Mouse (Mus musculus) liver, embryonic 15.5 days (tissue): ENCODE measurements around the gene Mark3. TPM values are rescaled to one million over a fixed set of nuclear protein-coding genes. Genes with fewer than 3 reads are reported as not detected.

Experiments used
- ATAC-seq: fragments of 200-750 bp; cut with Nextera tagmentation; 2 replicates; pipeline ENCODE4 v1.8.0; 2017; ENCODE audit warnings: moderate number of reproducible peaks, mild to moderate bottlenecking, moderate library complexity; ENCODE audit not compliant: insufficient read depth
- H3K27ac ChIP-seq: fragments of 300-500 bp; sonication (generic); replicated peaks from 2 replicates; pipeline ENCODE4 v1.5.1; 2015; ENCODE audit warnings: mild to moderate bottlenecking, inconsistent platforms
- H3K27me3 ChIP-seq: fragments of 300-500 bp; sonication (generic); 2 replicates; pipeline ENCODE4 v1.6.1; 2015; ENCODE audit warnings: mild to moderate bottlenecking, inconsistent platforms
- H3K36me3 ChIP-seq: fragments of 300-500 bp; sonication (generic); replicated peaks from 2 replicates; pipeline ENCODE4 v1.6.1; 2015; ENCODE audit warnings: moderate library complexity, mild to moderate bottlenecking, inconsistent platforms
- H3K4me1 ChIP-seq: fragments of 300-500 bp; sonication (generic); replicated peaks from 2 replicates; pipeline ENCODE4 v1.6.1; 2015; ENCODE audit warnings: inconsistent platforms
- H3K4me2 ChIP-seq: fragments of 300-500 bp; sonication (generic); 2 replicates; pipeline ENCODE4 v1.6.1; 2015; ENCODE audit warnings: moderate library complexity, mild to moderate bottlenecking, inconsistent platforms
- H3K4me3 ChIP-seq: fragments of 300-500 bp; sonication (generic); replicated peaks from 2 replicates; pipeline ENCODE4 v1.5.1; 2015; ENCODE audit warnings: mild to moderate bottlenecking, inconsistent platforms
- H3K9ac ChIP-seq: fragments of 300-500 bp; sonication (generic); 2 replicates; pipeline ENCODE4 v1.6.1; 2015; ENCODE audit warnings: moderate library complexity, mild to moderate bottlenecking, inconsistent platforms
- H3K9me3 ChIP-seq: fragments of 300-500 bp; sonication (generic); replicated peaks from 2 replicates; pipeline ENCODE4 v1.6.1; 2016; ENCODE audit warnings: inconsistent platforms
- WGBS: fragments of 180-500 bp; shearing (Covaris S2); methylation state at CpG from one replicate; pipeline ENCODE4 v1.1.7; 2015; ENCODE audit warnings: mixed read lengths; ENCODE audit not compliant: insufficient replicate concordance; 5-methylcytosine and 5-hydroxymethylcytosine counted together
- polyA plus RNA-seq: library from polyadenylated mRNA; unstranded; fragments of >200 nt; fragmentation: Nextera tagmentation; extraction: Ambion mirVana; gene quantifications from 2 replicates; pipeline ENCODE4 v1.2.1, GENCODE M21; 2015

Gene Mark3
- polyA plus RNA-seq: 13.3 and 17.4 TPM in 2 replicates

- Histone ChIP-seq H3K4me1 (peaks cover 30% of the 10 kb centered on the region), H3K9ac (peak within 1 kb of the TSS; percentile 100), H3K27me3 (peaks cover 32% of the 10 kb centered on the region), H3K4me2 (peak within 1 kb of the TSS; percentile 90), H3K9me3 (no peaks in the 10 kb centered on the region), H3K27ac (peak within 1 kb of the TSS; percentile 96), H3K4me3 (peak within 1 kb of the TSS; percentile 100), H3K36me3 (no peaks in the 10 kb centered on the region)
- under 1% methylated on average over 64 of the region's 75 CpGs for WGBS
- ATAC-seq: peak; percentile 93
These were observed at the start of gene Mark3 for GRCm38 (mm10) chr12:111574074-111574886. Mark3 (plus strand) TSS chr12:111574523.

GRCm38 (mm10) chr12:111524883-111525282 lies 49.4 kb upstream of the Mark3 start:
- Histone ChIP-seq H3K9ac (no peak overlapping the region), H3K4me3 (no peak overlapping the region), H3K36me3 (no peaks in the 10 kb centered on the region), H3K27ac (peak overlapping the region; percentile 65; the same call in 1 of the 2 replicates), H3K4me1 (peaks cover 17% of the 10 kb centered on the region), H3K4me2 (no peak overlapping the region), H3K9me3 (no peaks in the 10 kb centered on the region), H3K27me3 (peaks cover 65% of the 10 kb centered on the region)
- WGBS: 56% methylated on average over 3 of the region's 3 CpGs
- ATAC-seq: 0 out of 2 replicates have a peak, but pooled peaks have one; percentile 22

- peaks cover 10% of the 10 kb centered on the region; the same call in 1 of the 2 replicates for H3K4me1 ChIP-seq
- WGBS: 49% methylated on average over 8 of the region's 8 CpGs
- no peak overlapping the region for H3K9ac ChIP-seq
- ATAC-seq: no peak
- H3K27ac ChIP-seq: no peak overlapping the region
- H3K4me2 ChIP-seq: no peak overlapping the region
- H3K27me3 ChIP-seq: peaks cover 90% of the 10 kb centered on the region
- H3K4me3 ChIP-seq: no peak overlapping the region
- H3K36me3 ChIP-seq: no peaks in the 10 kb centered on the region
- H3K9me3 ChIP-seq: no peaks in the 10 kb centered on the region
These were observed 46.6 kb upstream of the Mark3 start for GRCm38 (mm10) chr12:111527643-111528281.

- peaks cover 90% of the 10 kb centered on the region for H3K27me3 ChIP-seq
- H3K9ac ChIP-seq: no peak overlapping the region
- no peak overlapping the region for H3K4me2 ChIP-seq
- no peaks in the 10 kb centered on the region for H3K36me3 ChIP-seq
- H3K9me3 ChIP-seq: no peaks in the 10 kb centered on the region
- ATAC-seq: no peak
- H3K4me1 ChIP-seq: peaks cover 18% of the 10 kb centered on the region
- no peak overlapping the region for H3K4me3 ChIP-seq
- H3K27ac ChIP-seq: no peak overlapping the region
- 21% methylated on average over 8 of the region's 8 CpGs for WGBS
These were observed 45.1 kb upstream of the Mark3 start for GRCm38 (mm10) chr12:111529192-111529591.

- Histone ChIP-seq H3K4me1 (peaks cover 44% of the 10 kb centered on the region), H3K9me3 (no peaks in the 10 kb centered on the region), H3K27me3 (peaks cover 61% of the 10 kb centered on the region), H3K4me3 (no peak overlapping the region), H3K9ac (no peak overlapping the region), H3K27ac (no peak overlapping the region), H3K36me3 (no peaks in the 10 kb centered on the region), H3K4me2 (no peak overlapping the region)
- WGBS: 64% methylated on average over 11 of the region's 11 CpGs
- no peak for ATAC-seq
These were observed 41.1 kb upstream of the Mark3 start for GRCm38 (mm10) chr12:111533096-111533794.

- Histone ChIP-seq H3K9ac (0 out of 2 replicates have a peak overlapping the region, but pooled peaks have one; percentile 19), H3K4me3 (0 out of 2 replicates have a peak overlapping the region, but pooled peaks have one; percentile 4), H3K27ac (peak overlapping the region; percentile 94), H3K4me1 (peaks cover 51% of the 10 kb centered on the region), H3K27me3 (peaks cover 43% of the 10 kb centered on the region), H3K4me2 (peak overlapping the region; percentile 71), H3K36me3 (peaks cover 14% of the 10 kb centered on the region), H3K9me3 (no peaks in the 10 kb centered on the region)
- ATAC-seq: peak; percentile 40
- WGBS: 10% methylated on average over 6 of the region's 6 CpGs
These were observed 39.0 kb upstream of the Mark3 start for GRCm38 (mm10) chr12:111535281-111535680.

GRCm38 (mm10) chr12:111535762-111536161 lies 38.6 kb upstream of the Mark3 start:
- no peak for ATAC-seq
- H3K36me3 ChIP-seq: peaks cover 19% of the 10 kb centered on the region
- H3K9ac ChIP-seq: peak overlapping the region; percentile 19; the same call in 1 of the 2 replicates
- peaks cover 38% of the 10 kb centered on the region for H3K27me3 ChIP-seq
- H3K27ac ChIP-seq: peak overlapping the region; percentile 94
- no peaks in the 10 kb centered on the region for H3K9me3 ChIP-seq
- WGBS: 44% methylated on average over 5 of the region's 5 CpGs
- peaks cover 55% of the 10 kb centered on the region for H3K4me1 ChIP-seq
- H3K4me3 ChIP-seq: 0 out of 2 replicates have a peak overlapping the region, but pooled peaks have one; percentile 4
- peak overlapping the region; percentile 71 for H3K4me2 ChIP-seq

- ATAC-seq: no peak
- 43% methylated on average over 4 of the region's 4 CpGs for WGBS
- Histone ChIP-seq H3K36me3 (peaks cover 29% of the 10 kb centered on the region), H3K9ac (peak overlapping the region; percentile 95), H3K4me2 (peak overlapping the region; percentile 71), H3K4me3 (peak overlapping the region; percentile 95), H3K9me3 (no peaks in the 10 kb centered on the region), H3K4me1 (peaks cover 65% of the 10 kb centered on the region), H3K27me3 (peaks cover 29% of the 10 kb centered on the region), H3K27ac (peak overlapping the region; percentile 94)
These were observed 37.6 kb upstream of the Mark3 start for GRCm38 (mm10) chr12:111536746-111537145.

GRCm38 (mm10) chr12:111537341-111537740 lies 37.0 kb upstream of the Mark3 start:
- Histone ChIP-seq H3K9me3 (no peaks in the 10 kb centered on the region), H3K27me3 (peaks cover 24% of the 10 kb centered on the region), H3K4me1 (peaks cover 65% of the 10 kb centered on the region), H3K27ac (peak overlapping the region; percentile 94), H3K4me2 (peak overlapping the region; percentile 71), H3K9ac (peak overlapping the region; percentile 95), H3K4me3 (peak overlapping the region; percentile 95), H3K36me3 (peaks cover 35% of the 10 kb centered on the region)
- WGBS: under 1% methylated on average over 22 of the region's 22 CpGs
- peak; percentile 32 for ATAC-seq

GRCm38 (mm10) chr12:111537796-111538291 lies 36.5 kb upstream of the Mark3 start, which contains the start of gene Eif5:
Eif5 (plus strand) TSS chr12:111538016.
- WGBS: under 1% methylated on average over 46 of the region's 47 CpGs
- peaks cover 20% of the 10 kb centered on the region for H3K27me3 ChIP-seq
- H3K9me3 ChIP-seq: no peaks in the 10 kb centered on the region
- H3K27ac ChIP-seq: peak within 1 kb of the TSS; percentile 97
- peak within 1 kb of the TSS; percentile 97 for H3K9ac ChIP-seq
- ATAC-seq: peak; percentile 92
- H3K4me1 ChIP-seq: peaks cover 66% of the 10 kb centered on the region
- H3K4me2 ChIP-seq: peak within 1 kb of the TSS; percentile 73
- H3K4me3 ChIP-seq: peak within 1 kb of the TSS; percentile 95
- H3K36me3 ChIP-seq: peaks cover 40% of the 10 kb centered on the region
